ENCODE assay signal across 25 mouse cellular contexts in the genomic region with DNA sequence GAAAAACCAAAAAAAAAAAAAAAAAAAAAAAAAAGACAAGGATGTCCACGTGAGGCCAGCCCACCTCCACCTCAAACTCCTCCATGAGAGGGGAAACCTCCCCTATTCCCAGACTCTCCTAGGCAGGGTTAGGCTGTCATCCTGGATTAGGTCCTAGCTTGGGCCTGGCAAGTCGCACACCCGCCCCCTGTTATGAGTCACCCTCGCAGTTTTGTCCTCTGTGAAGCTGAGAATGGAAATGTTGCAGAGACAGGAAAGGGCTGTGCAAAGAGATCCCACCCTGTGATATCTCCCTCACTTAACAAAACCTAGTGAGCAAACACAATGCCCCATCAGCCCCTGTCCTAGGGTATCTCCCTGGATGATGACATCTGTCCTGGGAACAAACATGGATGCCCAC. TPM values are rescaled to one million over a fixed set of nuclear protein-coding genes. Genes with fewer than 3 reads are reported as not detected.
DNase-seq lines count a peak whose midpoint lies in the region; ATAC-seq lines count a peak whose summit lies in the region.
"Had no signal": no experiment of that assay in that cellular context is flagged by ENCODE, and none has a peak within 500 bp of the region (broad histone marks: within the 10 kb centered on the region; RNA-seq: fewer than 3 reads in every experiment).

No protein-coding gene starts in this region.

- DNase-seq in adrenal gland, adult 2 months: peak; percentile 64
- no peak for DNase-seq in adrenal gland, adult 8-10 months
- DNase-seq in heart, adult 11 months: peak; percentile 95
- DNase-seq in heart, adult 9 months (ENCODE audit: low spot score in 2 of 2): no peak
- DNase-seq in right cerebral cortex, adult 2 months (ENCODE audit: low spot score in 2 of 2): peak; percentile 61 to 66
- DNase-seq in right cerebral cortex, postnatal 4 days: no peak
- no peak for DNase-seq in cerebellum, postnatal 14 days
- DNase-seq: cerebellum, adult 11-12 months; cerebellum, postnatal 10 days; gastrocnemius, postnatal 36 days; heart, postnatal 14 days; kidney, adult 11 months; kidney, postnatal 25 days; lung, embryonic 14.5 days; lung, postnatal 14 days; spleen, adult 18-20 months; thymus, adult 18-20 months; thymus, postnatal 25 days had no signal

- ATAC-seq in monocyte, adult 5-6 weeks (replicated peaks; ENCODE audit: insufficient number of reproducible peaks, low FRiP score, low TSS enrichment, poor library complexity, severe bottlenecking): no peak
- ATAC-seq: forebrain, embryonic 16.5 days; inflammation-experienced regulatory T-cells, adult 6 months; midbrain, embryonic 15.5 days had no signal

RNA-seq across cellular contexts. Expression of gene Wnt4, which starts 20.3 kb away (rescaled TPM):
- 10 to 100 TPM; 73.0 to 83.3 TPM for total RNA-seq in adrenal gland, adult 2 months (2021)
- polyA plus RNA-seq in adrenal gland, adult 2 months (2012; rRNA removed): 76.8 and 107 TPM in 2 replicates
- 100 to 1,000 TPM in 3 of 4 experiments, 10 to 100 TPM in 1; 83.8 to 130 (median 108) TPM for total RNA-seq in adrenal gland, adult 8-10 months (2022)
- total RNA-seq in monocyte, adult 5-6 weeks (2017): not detected in 3 replicates
- total RNA-seq: megakaryocyte progenitor cell, adult 5-6 weeks; MEL; neutrophil, adult 5-6 weeks had no signal

RNA-seq across cellular contexts. Expression of gene Cdc42, which starts 59.9 kb away (rescaled TPM):
- 100 to 1,000 TPM; 419 to 486 TPM for total RNA-seq in adrenal gland, adult 2 months (2021)
- polyA plus RNA-seq in adrenal gland, adult 2 months (2012; rRNA removed): 23.1 and 24.7 TPM in 2 replicates
- total RNA-seq in adrenal gland, adult 8-10 months (2022): 100 to 1,000 TPM; 385 to 468 (median 412) TPM
- 966 to 1,065 TPM (median 980 TPM) in 3 replicates for total RNA-seq in monocyte, adult 5-6 weeks (2017)

Comparison
In these comparisons a context has a peak if more than half of its experiments do, and no peak if none do; other contexts are left out.
1. DNase-seq: peak in adrenal gland, adult 2 months (single experiment), heart, adult 11 months (single experiment) and right cerebral cortex, adult 2 months (2 of 2); none in adrenal gland, adult 8-10 months (single experiment), heart, adult 9 months (0 of 2), right cerebral cortex, postnatal 4 days (single experiment) and cerebellum, postnatal 14 days (0 of 2).
2. RNA of gene Wnt4, which starts 20.3 kb away (total RNA-seq): 83.8 to 130 TPM in adrenal gland, adult 8-10 months and 73.0 to 83.3 TPM in adrenal gland, adult 2 months; not detected in monocyte, adult 5-6 weeks; every median in the first group is over 10 times any median in the second.